Mouse (Mus musculus) adrenal gland, adult (tissue): ENCODE measurements at regions not wholly inside any gene's neighbourhood (a gene's known extent, or its start where the extent isn't known, plus 50 kb on each side); places are given as distances from the start of the nearest gene placed in this dataset.

Source experiments
- DNase-seq, 2 experiments: peaks; one replicate each; pipeline ENCODE4 v3.0.0; 2022 to 2023; ENCODE audit warnings: low spot score in 1 of 2; ENCODE audit not compliant: inconsistent age in 2 of 2

GRCm38 (mm10) chr3:17661987-17662386 is 286.2 kb upstream of the Cypt12 start:
- DNase-seq, result no peak

GRCm38 (mm10) chr3:17667016-17667415 is 281.2 kb upstream of the Cypt12 start:
- DNase-seq, result no peak

- no peak for DNase-seq
Observed at GRCm38 (mm10) chr3:17668839-17669238, 279.4 kb upstream of the Cypt12 start.
